Mouse (Mus musculus): Measurements from ENCODE around the gene Marveld2.

DNA sequence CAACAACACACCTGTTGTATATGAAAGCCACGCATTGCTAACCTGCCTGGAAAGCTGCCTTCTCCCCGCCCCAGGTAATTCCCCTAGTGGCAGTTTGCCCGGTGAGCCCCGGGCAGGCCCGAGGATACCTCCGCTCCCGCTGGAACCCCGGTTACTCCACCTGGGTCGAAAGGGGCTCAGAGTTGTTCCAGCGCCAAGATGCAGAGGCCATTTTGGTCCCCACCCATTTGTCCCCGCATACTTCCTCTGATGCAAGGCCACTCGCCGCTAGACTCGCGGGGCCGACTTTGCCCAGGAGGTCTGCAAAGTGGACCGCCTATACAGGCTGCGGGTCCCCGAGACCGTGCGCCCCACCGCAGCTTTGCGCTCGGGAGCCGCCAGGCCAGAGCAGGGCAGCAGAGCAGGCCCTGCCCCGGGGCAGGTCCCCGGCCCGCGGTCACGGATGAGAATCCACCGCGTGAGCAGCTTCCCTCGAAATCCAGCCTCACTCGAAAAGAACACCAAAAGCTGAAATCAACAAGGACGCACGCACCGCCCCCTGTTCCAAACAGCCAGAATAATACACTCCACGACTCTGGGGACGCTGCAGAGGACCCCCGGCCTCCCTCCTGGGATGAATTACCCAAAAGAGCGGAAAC, 65.3 kb downstream of the Marveld2 start:
- TF ChIP-seq POLR2A (IDR thresholded peaks at IDR 0.05; ENCODE audit: low read depth, low read length) (no peak), CTCF (conservative IDR thresholded peaks at IDR 0.05; ENCODE audit: insufficient read depth, insufficient read length, low read depth, low read length) (no peak)
